Mouse (Mus musculus): ENCODE measurements at regions not wholly inside any gene's neighbourhood (a gene's known extent, or its start where the extent isn't known, plus 50 kb on each side); places are given as distances from the start of the nearest gene placed in this dataset.

GRCm38 (mm10) chr8:27837903-27838302 is 390.4 kb downstream of the Poteg start:
- Histone ChIP-seq H3K4me1 (ENCODE audit: control insufficient read depth, insufficient read depth, low read length) (no peaks in the 10 kb centered on the region), H3K4me3 (ENCODE audit: insufficient read depth, low read length) (no peak overlapping the region), H3K27ac (ENCODE audit: insufficient read depth, low read length) (no peak overlapping the region)
- TF ChIP-seq POLR2A (IDR thresholded peaks at IDR 0.05; ENCODE audit: extremely low read depth, insufficient read depth, low read length) (no peak), CTCF (IDR thresholded peaks at IDR 0.05; ENCODE audit: extremely low read depth, insufficient read depth, low read length) (no peak)

- Histone ChIP-seq H3K27ac (ENCODE audit: insufficient read depth, low read length) (no peak overlapping the region), H3K4me1 (ENCODE audit: control insufficient read depth, insufficient read depth, low read length) (no peaks in the 10 kb centered on the region; the same call in 1 of the 2 replicates), H3K4me3 (ENCODE audit: insufficient read depth, low read length) (no peak overlapping the region)
- TF ChIP-seq POLR2A (IDR thresholded peaks at IDR 0.05; ENCODE audit: extremely low read depth, insufficient read depth, low read length) (no peak), CTCF (IDR thresholded peaks at IDR 0.05; ENCODE audit: extremely low read depth, insufficient read depth, low read length) (no peak)
These were observed 419.1 kb downstream of the Poteg start for GRCm38 (mm10) chr8:27866468-27866995.

- peak overlapping the region; percentile 1; the same call in 1 of the 2 replicates for H3K27ac ChIP-seq (ENCODE audit: insufficient read depth, low read length)
- peak; percentile 25; the same call in 1 of the 2 replicates for TF ChIP-seq POLR2A (IDR thresholded peaks at IDR 0.05; ENCODE audit: extremely low read depth, insufficient read depth, low read length)
- TF ChIP-seq CTCF (IDR thresholded peaks at IDR 0.05; ENCODE audit: extremely low read depth, insufficient read depth, low read length), result no peak
- no peaks in the 10 kb centered on the region; the same call in 1 of the 2 replicates for H3K4me1 ChIP-seq (ENCODE audit: control insufficient read depth, insufficient read depth, low read length)
- no peak overlapping the region for H3K4me3 ChIP-seq (ENCODE audit: insufficient read depth, low read length)
These were observed 421.1 kb downstream of the Poteg start for GRCm38 (mm10) chr8:27868591-27868990.

GRCm38 (mm10) chr8:27877691-27878264 is 430.3 kb downstream of the Poteg start:
- H3K27ac ChIP-seq (ENCODE audit: insufficient read depth, low read length), result no peak overlapping the region
- H3K4me3 ChIP-seq (ENCODE audit: insufficient read depth, low read length), result no peak overlapping the region
- no peaks in the 10 kb centered on the region for H3K4me1 ChIP-seq (ENCODE audit: control insufficient read depth, insufficient read depth, low read length)
- TF ChIP-seq POLR2A (IDR thresholded peaks at IDR 0.05; ENCODE audit: extremely low read depth, insufficient read depth, low read length) (no peak), CTCF (IDR thresholded peaks at IDR 0.05; ENCODE audit: extremely low read depth, insufficient read depth, low read length) (no peak)

- no peak overlapping the region for H3K27ac ChIP-seq (ENCODE audit: insufficient read depth, low read length)
- no peaks in the 10 kb centered on the region for H3K4me1 ChIP-seq (ENCODE audit: control insufficient read depth, insufficient read depth, low read length)
- TF ChIP-seq POLR2A (IDR thresholded peaks at IDR 0.05; ENCODE audit: extremely low read depth, insufficient read depth, low read length) (no peak), CTCF (IDR thresholded peaks at IDR 0.05; ENCODE audit: extremely low read depth, insufficient read depth, low read length) (no peak)
- H3K4me3 ChIP-seq (ENCODE audit: insufficient read depth, low read length), result no peak overlapping the region
These were observed 441.8 kb downstream of the Poteg start for GRCm38 (mm10) chr8:27889292-27889691.

GRCm38 (mm10) chr8:27894325-27894724 is 446.9 kb downstream of the Poteg start:
- no peaks in the 10 kb centered on the region for H3K4me1 ChIP-seq (ENCODE audit: control insufficient read depth, insufficient read depth, low read length)
- no peak overlapping the region for H3K27ac ChIP-seq (ENCODE audit: insufficient read depth, low read length)
- TF ChIP-seq CTCF (IDR thresholded peaks at IDR 0.05; ENCODE audit: extremely low read depth, insufficient read depth, low read length) (no peak), POLR2A (IDR thresholded peaks at IDR 0.05; ENCODE audit: extremely low read depth, insufficient read depth, low read length) (no peak)
- H3K4me3 ChIP-seq (ENCODE audit: insufficient read depth, low read length), result no peak overlapping the region

- TF ChIP-seq POLR2A (IDR thresholded peaks at IDR 0.05; ENCODE audit: extremely low read depth, insufficient read depth, low read length), result no peak
- TF ChIP-seq CTCF (IDR thresholded peaks at IDR 0.05; ENCODE audit: extremely low read depth, insufficient read depth, low read length), result no peak
- Histone ChIP-seq H3K27ac (ENCODE audit: insufficient read depth, low read length) (no peak overlapping the region), H3K4me3 (ENCODE audit: insufficient read depth, low read length) (no peak overlapping the region), H3K4me1 (ENCODE audit: control insufficient read depth, insufficient read depth, low read length) (no peaks in the 10 kb centered on the region)
These were observed 452.6 kb downstream of the Poteg start for GRCm38 (mm10) chr8:27900115-27900514.

- TF ChIP-seq CTCF (IDR thresholded peaks at IDR 0.05; ENCODE audit: extremely low read depth, insufficient read depth, low read length) (no peak), POLR2A (IDR thresholded peaks at IDR 0.05; ENCODE audit: extremely low read depth, insufficient read depth, low read length) (no peak)
- H3K4me1 ChIP-seq (ENCODE audit: control insufficient read depth, insufficient read depth, low read length), result no peaks in the 10 kb centered on the region
- H3K4me3 ChIP-seq (ENCODE audit: insufficient read depth, low read length), result no peak overlapping the region
- no peak overlapping the region for H3K27ac ChIP-seq (ENCODE audit: insufficient read depth, low read length)
These were observed 456.3 kb downstream of the Poteg start for GRCm38 (mm10) chr8:27903796-27904195.

GRCm38 (mm10) chr8:27909347-27909945 is 462.0 kb downstream of the Poteg start:
- H3K4me1 ChIP-seq (ENCODE audit: control insufficient read depth, insufficient read depth, low read length), result no peaks in the 10 kb centered on the region
- TF ChIP-seq CTCF (IDR thresholded peaks at IDR 0.05; ENCODE audit: extremely low read depth, insufficient read depth, low read length), result no peak
- TF ChIP-seq POLR2A (IDR thresholded peaks at IDR 0.05; ENCODE audit: extremely low read depth, insufficient read depth, low read length), result no peak
- no peak overlapping the region for H3K27ac ChIP-seq (ENCODE audit: insufficient read depth, low read length)

More at GRCm38 (mm10) chr8:27909347-27909945, 462.0 kb downstream of the Poteg start:
- no peak overlapping the region for H3K4me3 ChIP-seq (ENCODE audit: insufficient read depth, low read length)

Data from cortical plate, adult 2 months (tissue).